In the genomic region with DNA sequence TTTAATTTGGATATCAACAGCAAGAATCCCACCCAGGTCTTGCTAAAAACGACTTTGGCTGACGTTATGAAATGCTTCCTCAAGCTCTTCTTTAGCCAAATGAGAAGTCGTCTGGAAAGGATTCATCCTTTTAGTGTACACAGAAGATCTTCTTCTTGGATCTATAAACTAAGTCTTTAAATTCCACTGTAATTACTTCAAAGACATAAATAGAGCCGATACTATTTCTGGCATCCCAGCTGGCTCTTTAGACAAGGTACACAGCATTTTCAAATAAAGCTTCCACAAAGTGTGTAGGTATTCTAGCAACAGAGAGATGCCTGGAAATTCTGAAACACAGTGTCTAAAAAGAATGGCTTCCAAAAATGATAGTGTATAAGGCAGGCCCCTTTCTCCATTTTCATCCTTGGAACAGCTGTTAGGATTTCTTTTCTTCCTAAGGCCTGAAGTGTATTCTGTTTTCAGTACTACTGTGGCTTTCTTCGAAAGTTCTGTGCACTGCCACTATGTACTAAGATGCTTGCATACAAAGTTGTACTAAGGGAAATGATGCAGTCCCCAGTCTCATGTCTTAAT, we compare ENCODE assay signal across 19 mouse cellular contexts.
"Had no signal": no experiment of that assay in that cellular context is flagged by ENCODE, and none has a peak within 500 bp of the region (broad histone marks: within the 10 kb centered on the region; RNA-seq: fewer than 3 reads in every experiment).

No protein-coding gene starts in this region.

- H3K27me3 ChIP-seq: intestine, embryonic 15.5 days; kidney, embryonic 15.5 days; limb, embryonic 12.5 days; liver, embryonic 13.5 days; lung, embryonic 15.5 days; megakaryocyte, embryonic 14.5 days; midbrain, embryonic 15.5 days; neural tube, embryonic 12.5 days had no signal

- H3K9me3 ChIP-seq: intestine, embryonic 15.5 days; kidney, embryonic 15.5 days; limb, embryonic 12.5 days; liver, embryonic 13.5 days; lung, embryonic 15.5 days; megakaryocyte, embryonic 14.5 days; midbrain, embryonic 15.5 days; neural tube, embryonic 12.5 days had no signal

- H3K4me3 ChIP-seq: intestine, embryonic 15.5 days; kidney, embryonic 15.5 days; limb, embryonic 12.5 days; liver, embryonic 13.5 days; lung, embryonic 15.5 days; megakaryocyte, embryonic 14.5 days; midbrain, embryonic 15.5 days; neural tube, embryonic 12.5 days had no signal

- H3K4me1 ChIP-seq: intestine, embryonic 15.5 days; kidney, embryonic 15.5 days; limb, embryonic 12.5 days; liver, embryonic 13.5 days; lung, embryonic 15.5 days; megakaryocyte, embryonic 14.5 days; midbrain, embryonic 15.5 days; neural tube, embryonic 12.5 days had no signal

- H3K36me3 ChIP-seq: intestine, embryonic 15.5 days; kidney, embryonic 15.5 days; limb, embryonic 12.5 days; liver, embryonic 13.5 days; lung, embryonic 15.5 days; midbrain, embryonic 15.5 days; neural tube, embryonic 12.5 days had no signal

- DNase-seq: kidney, adult 18-20 months; kidney, postnatal 14 days; liver; liver, embryonic 13.5 days; liver, postnatal 0 days; lung, postnatal 14 days; retina, postnatal 1 day; thymus, adult 18-20 months; thymus, postnatal 14 days had no signal

- H3K9ac ChIP-seq: intestine, embryonic 15.5 days; kidney, embryonic 15.5 days; limb, embryonic 12.5 days; liver, embryonic 13.5 days; liver, postnatal 0 days; lung, embryonic 15.5 days; midbrain, embryonic 15.5 days; neural tube, embryonic 12.5 days had no signal

- ATAC-seq: intestine, embryonic 15.5 days; liver, postnatal 0 days; midbrain, embryonic 15.5 days had no signal

- H3K4me2 ChIP-seq: intestine, embryonic 15.5 days; kidney, embryonic 15.5 days; limb, embryonic 12.5 days; liver, embryonic 13.5 days; lung, embryonic 15.5 days; midbrain, embryonic 11.5 days; midbrain, embryonic 15.5 days; neural tube, embryonic 12.5 days had no signal

- H3K27ac ChIP-seq: intestine, embryonic 15.5 days; kidney, embryonic 15.5 days; limb, embryonic 12.5 days; liver, embryonic 13.5 days; lung, embryonic 15.5 days; macrophage; midbrain, embryonic 15.5 days; neural tube, embryonic 12.5 days; stomach, postnatal 0 days had no signal
